Mouse (Mus musculus): ENCODE measurements around the gene Tbx5.

Tbx5 gene

GRCm38 (mm10) chr5:119832479-119832796 is at the start of gene Tbx5:
Gene Tbx5, plus strand, starts transcription at chr5:119832668.
- ATAC-seq (ENCODE audit: insufficient number of reproducible peaks, low FRiP score, low TSS enrichment) = no peak

GRCm38 (mm10) chr5:119785959-119786358 is 46.5 kb upstream of the Tbx5 start:
- ATAC-seq (ENCODE audit: insufficient number of reproducible peaks, low FRiP score, low TSS enrichment) = no peak

- no peak for ATAC-seq (ENCODE audit: insufficient number of reproducible peaks, low FRiP score, low TSS enrichment)
Observed at GRCm38 (mm10) chr5:119791664-119792063, 40.8 kb upstream of the Tbx5 start.

- no peak for ATAC-seq (ENCODE audit: insufficient number of reproducible peaks, low FRiP score, low TSS enrichment)
Observed at GRCm38 (mm10) chr5:119793972-119794371, 38.5 kb upstream of the Tbx5 start.

- no peak for ATAC-seq (ENCODE audit: insufficient number of reproducible peaks, low FRiP score, low TSS enrichment)
Observed at GRCm38 (mm10) chr5:119795376-119795775, 37.1 kb upstream of the Tbx5 start.

GRCm38 (mm10) chr5:119795777-119796176 is 36.7 kb upstream of the Tbx5 start:
- no peak for ATAC-seq (ENCODE audit: insufficient number of reproducible peaks, low FRiP score, low TSS enrichment)

- ATAC-seq (ENCODE audit: insufficient number of reproducible peaks, low FRiP score, low TSS enrichment) = no peak
Observed at GRCm38 (mm10) chr5:119796443-119797160, 35.9 kb upstream of the Tbx5 start.

GRCm38 (mm10) chr5:119797580-119798150 is 34.8 kb upstream of the Tbx5 start:
- no peak for ATAC-seq (ENCODE audit: insufficient number of reproducible peaks, low FRiP score, low TSS enrichment)

GRCm38 (mm10) chr5:119798261-119798660 is 34.2 kb upstream of the Tbx5 start:
- ATAC-seq (ENCODE audit: insufficient number of reproducible peaks, low FRiP score, low TSS enrichment) = no peak

- ATAC-seq (ENCODE audit: insufficient number of reproducible peaks, low FRiP score, low TSS enrichment) = no peak
Observed at GRCm38 (mm10) chr5:119798713-119799418, 33.6 kb upstream of the Tbx5 start.

- ATAC-seq (ENCODE audit: insufficient number of reproducible peaks, low FRiP score, low TSS enrichment) = no peak
Observed at GRCm38 (mm10) chr5:119799419-119800242, 32.8 kb upstream of the Tbx5 start.

GRCm38 (mm10) chr5:119800243-119800665 is 32.2 kb upstream of the Tbx5 start:
- ATAC-seq (ENCODE audit: insufficient number of reproducible peaks, low FRiP score, low TSS enrichment) = no peak

- no peak for ATAC-seq (ENCODE audit: insufficient number of reproducible peaks, low FRiP score, low TSS enrichment)
Observed at GRCm38 (mm10) chr5:119802617-119803410, 29.7 kb upstream of the Tbx5 start.

- ATAC-seq (ENCODE audit: insufficient number of reproducible peaks, low FRiP score, low TSS enrichment) = no peak
Observed at GRCm38 (mm10) chr5:119803411-119804251, 28.8 kb upstream of the Tbx5 start.

GRCm38 (mm10) chr5:119804301-119805039 is 28.0 kb upstream of the Tbx5 start:
- no peak for ATAC-seq (ENCODE audit: insufficient number of reproducible peaks, low FRiP score, low TSS enrichment)

- ATAC-seq (ENCODE audit: insufficient number of reproducible peaks, low FRiP score, low TSS enrichment) = no peak
Observed at GRCm38 (mm10) chr5:119805636-119806035, 26.8 kb upstream of the Tbx5 start.

GRCm38 (mm10) chr5:119806467-119806866 is 26.0 kb upstream of the Tbx5 start:
- ATAC-seq (ENCODE audit: insufficient number of reproducible peaks, low FRiP score, low TSS enrichment) = no peak

GRCm38 (mm10) chr5:119807481-119808183 is 24.8 kb upstream of the Tbx5 start:
- no peak for ATAC-seq (ENCODE audit: insufficient number of reproducible peaks, low FRiP score, low TSS enrichment)

All from cerebellum, adult (tissue).